Mouse (Mus musculus): Measurements from ENCODE around the gene P3h1. TPM values are rescaled to one million over a fixed set of nuclear protein-coding genes. Genes with fewer than 3 reads are reported as not detected.

Gene P3h1
- polyA plus RNA-seq (2016; fragmentation: Nextera tagmentation; extraction: Ambion mirVana) = 29.6 and 30.0 TPM in 2 replicates

DNA sequence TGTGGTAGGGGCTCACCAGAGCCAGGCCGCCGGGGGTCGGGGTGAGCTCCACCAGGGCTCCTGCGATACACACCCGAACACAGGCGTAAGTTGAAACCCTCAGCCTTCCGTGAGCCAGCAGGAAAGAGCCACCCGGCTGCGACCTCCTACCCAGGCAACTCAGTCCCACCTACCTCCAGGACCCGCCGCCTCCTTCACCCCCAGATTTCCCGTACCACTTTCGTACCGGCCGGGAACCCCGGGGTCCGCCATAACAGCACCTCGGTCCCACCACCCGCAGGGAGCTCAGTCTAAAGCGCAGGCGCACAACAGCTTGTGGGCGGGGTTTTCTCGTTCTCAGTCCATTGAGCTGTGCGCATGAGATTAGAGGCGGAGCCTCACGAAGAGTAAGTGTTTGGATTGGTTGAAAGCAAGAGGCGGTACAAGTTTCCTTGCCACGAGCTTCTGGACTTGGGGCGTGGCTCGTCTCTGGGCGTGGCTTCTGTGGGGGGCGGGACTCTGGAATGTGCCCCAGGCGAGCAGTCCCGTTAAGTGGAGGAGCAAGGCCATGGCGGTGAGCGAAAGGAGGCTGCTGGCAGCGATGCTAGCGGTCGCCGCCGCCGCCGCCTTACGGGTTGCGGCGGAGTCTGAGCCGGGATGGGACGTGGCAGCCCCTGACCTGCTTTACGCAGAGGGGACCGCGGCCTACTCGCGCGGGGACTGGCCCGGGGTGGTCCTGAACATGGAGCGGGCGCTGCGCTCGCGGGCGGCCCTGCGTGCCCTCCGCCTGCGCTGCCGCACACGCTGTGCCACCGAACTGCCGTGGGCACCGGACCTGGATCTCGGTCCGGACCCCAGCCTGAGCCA is at the start of gene P3h1, which contains the start of gene AU022252:
Gene P3h1 (plus strand): TSS at position 506 of the 846 bp plus-strand sequence.
Gene AU022252 (minus strand): TSS at position 303 of the 846 bp plus-strand sequence.
- Histone ChIP-seq H3K9ac (replicated peaks) (peak within 1 kb of the TSS; percentile 84), H3K4me3 (replicated peaks) (peak within 1 kb of the TSS; percentile 94)
- under 1% methylated on average over 66 of the region's 71 CpGs for WGBS

DNA sequence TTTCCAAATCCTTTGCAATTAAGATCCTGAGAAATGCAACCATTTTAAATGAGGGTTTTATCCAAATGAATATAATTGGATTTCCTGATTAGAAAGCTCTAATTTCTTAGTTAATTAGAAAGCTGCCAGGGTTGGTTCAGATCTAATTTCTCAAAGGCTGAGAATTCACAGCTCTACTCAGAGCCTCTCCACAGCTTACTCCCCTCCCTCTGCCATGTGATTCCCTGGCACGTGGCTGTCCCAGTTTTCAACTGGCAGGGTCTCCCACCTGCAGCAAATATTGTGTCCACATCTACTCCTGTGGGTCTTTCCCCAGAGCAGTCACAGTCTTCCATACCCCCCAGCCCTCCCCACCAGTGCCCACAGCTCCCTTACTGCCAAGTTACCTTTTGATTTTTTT is 49.2 kb upstream of the P3h1 start:
- no peak overlapping the region for H3K27ac ChIP-seq
- H3K9ac ChIP-seq (replicated peaks) = no peak overlapping the region
- H3K4me2 ChIP-seq = no peak overlapping the region
- ATAC-seq (ENCODE audit: insufficient number of reproducible peaks, insufficient read depth, low FRiP score, low TSS enrichment, low read depth) = no peak
- no peaks in the 10 kb centered on the region for H3K36me3 ChIP-seq
- 48% methylated on average over 1 of the region's 1 CpGs for WGBS
- no peaks in the 10 kb centered on the region for H3K9me3 ChIP-seq
- H3K4me1 ChIP-seq (replicated peaks) = no peaks in the 10 kb centered on the region
- no peak overlapping the region for H3K4me3 ChIP-seq (replicated peaks)
- H3K27me3 ChIP-seq = peaks cover 3% of the 10 kb centered on the region; the same call in 1 of the 2 replicates

More for the DNA sequence above, at the start of gene P3h1, which contains the start of gene AU022252:
- peaks cover 37% of the 10 kb centered on the region for H3K36me3 ChIP-seq
- no peaks in the 10 kb centered on the region for H3K27me3 ChIP-seq
- peak within 1 kb of the TSS; percentile 64 for H3K27ac ChIP-seq
- H3K4me1 ChIP-seq (replicated peaks) = peaks cover 19% of the 10 kb centered on the region
- H3K9me3 ChIP-seq = no peaks in the 10 kb centered on the region
- peak within 1 kb of the TSS; percentile 83 for H3K4me2 ChIP-seq
- ATAC-seq (ENCODE audit: insufficient number of reproducible peaks, insufficient read depth, low FRiP score, low TSS enrichment, low read depth) = peak; percentile 93

DNA sequence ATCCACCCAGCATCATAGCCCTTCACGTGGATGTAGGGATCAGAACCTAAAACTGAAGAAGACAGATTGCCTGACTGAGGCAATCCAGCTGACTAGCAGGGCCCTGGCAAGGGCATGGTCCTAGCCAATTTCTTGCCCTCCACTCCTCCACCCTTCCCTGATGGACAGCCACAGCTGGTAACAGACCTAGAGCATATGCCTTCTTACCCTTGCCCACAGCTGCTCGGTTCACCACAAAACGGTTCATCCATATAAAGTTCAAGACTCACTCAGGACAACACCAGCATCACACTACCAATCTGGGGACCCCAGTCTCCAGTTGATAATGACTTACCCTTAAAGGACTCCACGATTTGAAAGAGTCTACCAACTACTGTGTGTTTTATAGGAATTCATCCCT is 46.9 kb upstream of the P3h1 start:
- H3K36me3 ChIP-seq = no peaks in the 10 kb centered on the region
- no peak overlapping the region for H3K4me2 ChIP-seq
- no peaks in the 10 kb centered on the region for H3K9me3 ChIP-seq
- peaks cover 3% of the 10 kb centered on the region; the same call in 1 of the 2 replicates for H3K27me3 ChIP-seq
- H3K4me3 ChIP-seq (replicated peaks) = no peak overlapping the region
- no peaks in the 10 kb centered on the region for H3K4me1 ChIP-seq (replicated peaks)
- no peak overlapping the region for H3K9ac ChIP-seq (replicated peaks)
- H3K27ac ChIP-seq = no peak overlapping the region
- 75% methylated on average over 4 of the region's 4 CpGs for WGBS
- ATAC-seq (ENCODE audit: insufficient number of reproducible peaks, insufficient read depth, low FRiP score, low TSS enrichment, low read depth) = no peak

DNA sequence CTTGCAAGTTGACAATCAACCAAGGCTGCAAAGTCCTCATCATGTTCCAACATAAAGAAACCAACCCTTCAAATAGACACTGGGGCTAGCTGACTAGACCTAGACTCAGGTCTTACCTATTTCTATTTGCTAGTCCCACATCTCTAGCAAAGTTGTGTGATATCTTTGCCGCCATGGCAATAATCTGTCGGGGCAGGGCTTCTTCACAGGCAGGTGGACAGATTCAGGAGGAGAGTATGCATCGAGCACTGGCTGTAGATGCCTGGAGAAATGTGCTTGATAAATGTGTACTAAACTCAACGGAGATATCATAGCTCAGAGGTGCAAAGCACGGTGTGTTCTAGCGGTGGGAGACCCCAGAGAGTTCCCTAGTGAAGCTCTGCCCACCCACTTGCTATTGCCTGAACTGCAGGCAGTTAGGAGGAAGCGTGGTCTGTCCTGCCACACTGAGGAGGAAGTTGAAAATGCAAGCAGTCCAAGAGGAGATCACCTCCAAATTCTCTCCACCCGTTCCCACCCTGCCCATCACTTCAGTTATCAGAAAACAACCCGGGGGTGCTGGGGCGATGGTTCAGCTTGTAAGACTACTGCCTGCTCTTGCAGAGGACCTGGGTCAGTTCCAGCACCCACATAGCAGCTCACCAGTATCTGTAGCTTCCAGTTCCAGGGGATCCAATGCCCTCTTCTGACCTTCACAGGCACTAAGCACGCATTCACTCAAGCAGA is 44.5 kb upstream of the P3h1 start:
- no peak for ATAC-seq (ENCODE audit: insufficient number of reproducible peaks, insufficient read depth, low FRiP score, low TSS enrichment, low read depth)
- Histone ChIP-seq H3K36me3 (no peaks in the 10 kb centered on the region), H3K27ac (no peak overlapping the region), H3K4me2 (no peak overlapping the region), H3K27me3 (peaks cover 3% of the 10 kb centered on the region; the same call in 1 of the 2 replicates), H3K4me1 (replicated peaks) (no peaks in the 10 kb centered on the region), H3K9me3 (no peaks in the 10 kb centered on the region), H3K9ac (replicated peaks) (no peak overlapping the region), H3K4me3 (replicated peaks) (no peak overlapping the region)
- 58% methylated on average over 11 of the region's 11 CpGs for WGBS

DNA sequence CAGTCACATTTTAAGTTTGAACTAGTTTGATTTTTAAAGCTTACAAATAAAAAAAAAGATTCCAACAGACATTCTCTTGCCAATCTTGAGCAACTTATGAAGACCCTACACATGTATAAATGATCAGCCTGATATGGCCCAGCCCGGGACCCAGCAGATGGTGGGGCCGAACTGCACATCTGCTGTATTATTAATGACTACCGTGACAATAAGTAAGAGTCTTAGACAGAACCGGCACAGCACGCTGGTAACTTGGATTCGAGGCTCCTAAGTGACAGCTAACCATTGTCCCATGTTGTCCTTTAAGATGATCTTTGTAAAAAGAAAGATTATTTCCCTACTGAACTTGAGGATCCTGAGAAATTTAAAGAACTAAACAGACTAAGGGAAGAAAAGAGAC is 43.3 kb upstream of the P3h1 start:
- no peaks in the 10 kb centered on the region for H3K4me1 ChIP-seq (replicated peaks)
- no peak overlapping the region for H3K4me3 ChIP-seq (replicated peaks)
- 81% methylated on average over 6 of the region's 6 CpGs for WGBS
- ATAC-seq (ENCODE audit: insufficient number of reproducible peaks, insufficient read depth, low FRiP score, low TSS enrichment, low read depth) = no peak
- no peaks in the 10 kb centered on the region for H3K9me3 ChIP-seq
- H3K4me2 ChIP-seq = no peak overlapping the region
- H3K9ac ChIP-seq (replicated peaks) = no peak overlapping the region
- no peaks in the 10 kb centered on the region for H3K36me3 ChIP-seq
- H3K27ac ChIP-seq = no peak overlapping the region
- peaks cover 3% of the 10 kb centered on the region; the same call in 1 of the 2 replicates for H3K27me3 ChIP-seq

DNA sequence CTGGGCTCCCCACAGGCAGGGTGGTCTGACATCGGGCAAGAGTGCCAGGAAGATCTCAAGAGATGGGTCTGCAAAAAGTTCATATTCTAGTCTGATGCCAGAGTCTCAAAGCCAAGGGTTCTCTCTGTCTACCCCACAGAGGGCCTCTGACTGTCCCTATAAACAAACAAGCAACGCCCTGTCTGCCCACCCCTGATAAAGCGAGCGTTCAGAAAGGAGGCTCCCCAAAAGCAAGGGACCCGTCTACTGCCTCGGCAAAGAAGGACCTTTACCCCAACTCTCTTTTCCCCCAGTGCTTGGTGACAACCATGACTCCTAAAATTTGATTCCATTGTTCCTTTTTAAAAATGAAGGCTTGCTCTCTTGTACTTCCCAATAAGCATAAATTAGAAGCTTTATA is 42.9 kb upstream of the P3h1 start, which contains the start of gene Ermap:
Gene Ermap (minus strand): TSS at position 148 of the 400 bp plus-strand sequence.
- Histone ChIP-seq H3K4me2 (no peak within 1 kb of the TSS), H3K9me3 (no peaks in the 10 kb centered on the region), H3K27me3 (peaks cover 3% of the 10 kb centered on the region; the same call in 1 of the 2 replicates), H3K27ac (no peak within 1 kb of the TSS), H3K4me1 (replicated peaks) (no peaks in the 10 kb centered on the region), H3K9ac (replicated peaks) (no peak within 1 kb of the TSS), H3K36me3 (no peaks in the 10 kb centered on the region), H3K4me3 (replicated peaks) (no peak within 1 kb of the TSS)
- ATAC-seq (ENCODE audit: insufficient number of reproducible peaks, insufficient read depth, low FRiP score, low TSS enrichment, low read depth) = no peak
- 73% methylated on average over 6 of the region's 6 CpGs for WGBS

DNA sequence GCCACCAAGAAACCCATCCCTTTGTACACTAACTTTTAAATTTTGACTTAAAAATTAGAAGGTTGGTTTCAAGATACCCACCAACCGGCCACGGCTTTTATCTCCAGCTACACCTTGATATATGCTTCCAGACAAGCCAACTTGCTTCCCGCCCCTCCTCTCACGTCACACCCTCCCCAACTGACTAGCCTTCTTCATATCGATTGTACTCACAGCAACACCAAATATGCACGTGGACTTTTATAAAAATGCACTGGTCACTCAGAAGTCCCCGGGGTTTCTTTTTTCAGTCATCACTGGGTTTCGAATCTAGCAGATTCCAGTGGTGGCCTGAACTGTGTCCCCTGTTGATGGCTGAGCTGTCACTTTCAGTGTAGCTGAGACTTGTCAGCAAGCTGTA is 42.1 kb upstream of the P3h1 start:
- 82% methylated on average over 8 of the region's 8 CpGs for WGBS
- no peak for ATAC-seq (ENCODE audit: insufficient number of reproducible peaks, insufficient read depth, low FRiP score, low TSS enrichment, low read depth)

DNA sequence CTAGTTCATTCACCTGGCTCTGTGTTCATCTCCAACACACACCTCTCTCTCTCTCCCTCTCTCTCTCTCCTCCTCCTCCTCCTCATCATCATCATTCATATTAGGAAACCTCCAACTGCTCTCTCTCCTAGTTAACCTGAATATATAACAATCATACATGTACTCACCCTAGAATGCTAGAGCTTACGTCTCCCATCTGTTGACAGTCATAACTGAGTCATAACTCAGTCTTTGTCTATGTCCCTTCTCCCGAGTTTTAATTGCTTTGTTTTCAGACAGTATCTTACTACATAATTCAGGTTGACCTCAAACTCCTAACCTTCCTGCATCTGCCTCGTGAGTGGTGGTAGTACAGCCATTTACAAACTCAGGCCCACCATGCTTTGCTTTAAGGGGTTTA is 41.4 kb upstream of the P3h1 start:
- Histone ChIP-seq H3K4me3 (replicated peaks) (no peak overlapping the region), H3K9ac (replicated peaks) (no peak overlapping the region), H3K27me3 (peaks cover 3% of the 10 kb centered on the region; the same call in 1 of the 2 replicates), H3K9me3 (no peaks in the 10 kb centered on the region), H3K4me1 (replicated peaks) (peaks cover 4% of the 10 kb centered on the region), H3K4me2 (no peak overlapping the region), H3K36me3 (no peaks in the 10 kb centered on the region), H3K27ac (no peak overlapping the region)
- no peak for ATAC-seq (ENCODE audit: insufficient number of reproducible peaks, insufficient read depth, low FRiP score, low TSS enrichment, low read depth)
- WGBS = 59% methylated on average over 3 of the region's 3 CpGs

More for the DNA sequence above, 42.1 kb upstream of the P3h1 start:
- Histone ChIP-seq H3K27me3 (peaks cover 3% of the 10 kb centered on the region; the same call in 1 of the 2 replicates), H3K4me2 (no peak overlapping the region), H3K9me3 (no peaks in the 10 kb centered on the region), H3K36me3 (no peaks in the 10 kb centered on the region), H3K4me1 (replicated peaks) (no peaks in the 10 kb centered on the region), H3K4me3 (replicated peaks) (no peak overlapping the region), H3K9ac (replicated peaks) (no peak overlapping the region), H3K27ac (no peak overlapping the region)

DNA sequence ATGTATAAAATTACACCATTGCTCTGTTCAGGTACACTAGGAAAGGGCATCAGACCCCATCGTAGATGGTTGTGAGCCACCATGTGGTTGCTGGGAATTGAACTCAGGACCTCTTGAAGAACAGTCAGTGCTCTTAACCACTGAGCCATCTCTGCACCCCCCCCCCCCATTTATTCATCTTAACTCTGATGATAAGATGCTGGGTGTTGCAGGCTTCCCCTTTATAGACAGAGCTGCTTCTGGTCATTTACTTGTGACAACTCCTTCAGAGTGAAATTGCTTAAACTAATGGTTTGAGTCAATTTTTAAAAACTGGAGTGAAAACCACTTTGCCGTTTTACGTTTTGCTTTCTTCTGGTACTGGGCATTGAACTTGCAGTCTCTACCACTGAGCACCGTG is 40.0 kb upstream of the P3h1 start:
- H3K27me3 ChIP-seq = no peaks in the 10 kb centered on the region
- 88% methylated on average over 4 of the region's 4 CpGs for WGBS
- H3K9me3 ChIP-seq = no peaks in the 10 kb centered on the region
- H3K4me1 ChIP-seq (replicated peaks) = peaks cover 18% of the 10 kb centered on the region
- ATAC-seq (ENCODE audit: insufficient number of reproducible peaks, insufficient read depth, low FRiP score, low TSS enrichment, low read depth) = no peak
- no peak overlapping the region for H3K9ac ChIP-seq (replicated peaks)
- H3K4me3 ChIP-seq (replicated peaks) = no peak overlapping the region
- H3K4me2 ChIP-seq = no peak overlapping the region
- no peak overlapping the region for H3K27ac ChIP-seq
- peaks cover 8% of the 10 kb centered on the region; the same call in 1 of the 2 replicates for H3K36me3 ChIP-seq

DNA sequence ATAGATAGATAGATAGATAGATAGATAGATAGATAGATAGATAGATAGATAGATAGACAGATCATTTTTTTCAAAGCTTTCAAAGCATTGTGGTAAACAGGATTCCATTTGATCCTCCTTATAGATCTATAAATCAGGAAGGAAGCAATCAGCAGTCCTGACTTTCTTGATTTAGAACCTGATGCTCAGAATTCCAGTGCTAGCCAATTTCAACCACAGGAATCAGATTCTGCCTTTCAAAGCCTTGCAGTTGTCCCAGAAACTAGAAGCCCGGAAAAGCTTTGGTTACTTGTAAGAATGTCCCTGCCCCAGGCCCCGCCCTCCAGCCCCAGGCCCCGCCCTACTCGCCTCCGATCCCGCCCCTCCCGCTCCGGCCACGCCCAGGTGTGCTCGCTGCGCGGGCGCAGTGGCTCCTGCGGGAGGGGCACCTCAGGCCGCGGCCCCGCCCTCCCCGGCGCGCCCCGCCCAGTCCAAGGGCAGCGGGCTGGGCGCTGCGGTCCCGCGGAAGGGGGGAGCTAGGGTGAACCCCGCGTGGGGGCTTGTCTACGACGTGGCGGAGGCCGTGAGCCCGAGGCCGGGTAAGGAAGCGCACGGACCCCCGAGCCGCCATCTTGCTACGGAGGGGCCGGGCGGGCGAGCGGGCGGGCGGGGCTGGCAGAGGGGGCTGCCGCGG is 37.7 kb upstream of the P3h1 start, which contains the start of gene Svbp:
Gene Svbp (plus strand): TSS at position 398 of the 673 bp plus-strand sequence.
- Histone ChIP-seq H3K27ac (peak within 1 kb of the TSS; percentile 82), H3K9me3 (no peaks in the 10 kb centered on the region), H3K27me3 (no peaks in the 10 kb centered on the region), H3K9ac (replicated peaks) (peak within 1 kb of the TSS; percentile 85), H3K4me2 (peak within 1 kb of the TSS; percentile 69), H3K4me3 (replicated peaks) (peak within 1 kb of the TSS; percentile 74), H3K36me3 (peaks cover 18% of the 10 kb centered on the region; the same call in 1 of the 2 replicates), H3K4me1 (replicated peaks) (peaks cover 20% of the 10 kb centered on the region)
- WGBS = under 1% methylated on average over 24 of the region's 47 CpGs
- ATAC-seq (ENCODE audit: insufficient number of reproducible peaks, insufficient read depth, low FRiP score, low TSS enrichment, low read depth) = peak; percentile 88
